Mouse (Mus musculus) liver, embryonic 14.5 days (tissue): ENCODE results near the gene Clec9a.

Experiments used
- CTCF ChIP-seq: IDR thresholded peaks from 2 replicates; pipeline ENCODE4 v1.5.1; 2016; ENCODE audit warnings: antibody characterized with exemption, low read depth, control low read depth
- EP300 ChIP-seq: IDR thresholded peaks from 2 replicates; pipeline ENCODE4 v1.6.1; 2016; ENCODE audit warnings: antibody characterized with exemption, low read depth

DNA sequence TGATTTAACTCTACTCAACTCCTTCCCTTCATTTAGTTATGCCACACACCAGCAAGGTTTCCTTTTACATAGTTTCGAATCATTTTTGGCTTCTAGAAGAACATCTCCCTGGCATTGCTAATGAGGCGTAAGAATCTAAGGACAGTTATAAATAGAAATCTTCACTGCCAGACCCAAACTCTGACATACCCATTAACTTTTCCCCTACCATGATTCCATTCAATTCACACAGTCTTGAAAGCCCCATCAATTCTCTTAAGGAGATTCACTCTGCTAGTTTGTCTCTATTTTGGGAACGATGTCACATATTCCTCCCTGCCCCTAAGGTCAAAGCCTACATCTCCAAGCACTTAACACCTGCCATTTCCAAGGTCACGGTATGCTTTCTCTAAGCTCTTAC lies 23.7 kb upstream of the Clec9a start:
- TF ChIP-seq CTCF (no peak), EP300 (no peak)
